Mouse (Mus musculus) gastrocnemius, postnatal 14 days (tissue): ENCODE measurements around the gene Cdk5rap3. TPM values are rescaled to one million over a fixed set of nuclear protein-coding genes. Genes with fewer than 3 reads are reported as not detected.

ENCODE experiments used
- DNase-seq: peaks from one replicate; pipeline ENCODE4 v3.0.0; 2021; ENCODE audit warnings: mixed read lengths
- intact Hi-C: fragments of 180-260 bp; cut with DNase I; formaldehyde crosslinking; loops from one replicate; pipeline ENCODE4 v1.15.1; 2025; ENCODE audit warnings: low total_unique reads
- total RNA-seq, 2 experiments: library from RNA; stranded (reverse); gene quantifications; 2 replicates each; pipeline ENCODE4 v1.2.3; 2021

Gene Cdk5rap3
- total RNA-seq, 2 experiments from 2014 or later, result 26.5 to 30.0 TPM

GRCm38 (mm10) chr11:96872441-96873379 is 43.6 kb downstream of the Cdk5rap3 start:
- intact Hi-C loops, result no loop called here
- DNase-seq, result peak; percentile 23

DNA sequence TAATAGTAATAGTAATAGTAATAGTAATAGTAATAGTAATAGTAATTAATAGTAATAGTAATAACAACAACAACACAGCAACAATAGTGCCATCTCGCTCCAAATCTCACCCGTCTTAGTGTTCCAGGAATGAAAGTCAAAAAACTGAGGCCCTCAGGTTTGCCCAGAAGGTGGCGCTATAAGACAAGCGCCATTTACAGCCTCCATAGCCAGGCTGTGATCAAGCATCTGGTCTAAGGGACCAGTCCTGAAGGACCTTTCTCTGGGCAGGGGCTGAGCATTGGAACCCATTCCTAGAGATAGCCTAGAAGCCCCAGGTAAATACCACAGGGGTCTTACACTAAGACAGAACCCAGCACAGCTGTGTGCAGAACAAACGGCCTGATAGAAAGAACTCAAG is 49.1 kb downstream of the Cdk5rap3 start:
- intact Hi-C loops, result no loop called here
- DNase-seq, result peak; percentile 64

- peak; percentile 70 for DNase-seq
- intact Hi-C loops, result loop anchor here (5.0 kb wide), 1 partner anchor 581 kb away; the partner anchor contains the start of gene Hoxb8
Measured at GRCm38 (mm10) chr11:96863206-96863995, 52.9 kb downstream of the Cdk5rap3 start.

- no peak for DNase-seq
- intact Hi-C loops, result loop anchor here (5.0 kb wide), 1 partner anchor 580 kb away; the partner anchor contains the start of gene Hoxb8
Measured at GRCm38 (mm10) chr11:96862534-96862933, 53.8 kb downstream of the Cdk5rap3 start.

DNA sequence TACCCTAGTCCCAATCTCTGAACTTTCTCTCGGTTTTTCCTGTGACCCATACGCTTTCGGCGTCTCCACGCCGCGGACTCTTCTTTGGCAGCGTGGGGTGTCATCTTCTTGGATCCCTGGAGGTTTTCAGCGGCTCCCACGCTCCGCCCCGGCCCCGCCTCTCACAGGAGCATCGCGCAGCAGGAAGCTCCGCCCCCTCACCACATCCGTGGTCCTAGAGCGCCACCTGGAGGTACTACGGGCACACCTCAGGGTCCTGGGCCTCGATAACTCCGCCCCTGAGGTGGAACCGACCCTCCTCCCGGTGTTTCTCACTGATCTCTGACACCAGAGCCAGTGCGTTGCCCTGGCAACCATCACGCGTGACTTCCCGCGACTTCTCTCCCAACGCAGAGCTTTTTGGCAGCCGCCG is 54.4 kb downstream of the Cdk5rap3 start:
- DNase-seq, result peak; percentile 94
- intact Hi-C loops, result loop anchor here (2.0 to 5.0 kb wide), 2 partner anchors 103 to 580 kb away; partner anchors contain the start of gene Hoxb8

DNA sequence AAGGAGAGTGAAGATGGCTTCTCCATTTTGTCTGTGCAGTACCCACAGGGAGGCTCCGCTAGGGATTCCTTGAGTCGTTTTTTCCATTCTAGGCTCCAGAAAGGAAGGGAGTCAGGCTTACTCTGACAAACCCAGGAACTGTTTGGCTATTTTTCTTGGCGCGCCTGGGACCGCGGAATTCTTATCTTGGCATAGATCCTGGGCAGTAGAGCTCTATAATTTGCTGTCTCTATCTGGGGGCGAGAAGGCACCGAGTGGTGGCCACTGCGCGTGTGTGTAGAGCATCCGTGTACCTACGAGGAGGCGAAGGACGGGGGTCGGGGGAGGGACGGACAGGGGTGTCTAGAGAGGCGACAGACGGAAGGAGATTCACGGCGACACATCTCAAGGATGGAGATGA is 54.9 kb downstream of the Cdk5rap3 start:
- intact Hi-C loops, result loop anchor here (2.0 to 5.0 kb wide), 2 partner anchors 103 to 579 kb away; partner anchors contain the start of gene Hoxb8
- DNase-seq, result peak; percentile 48

- intact Hi-C loops, result loop anchor here (2.0 to 5.0 kb wide), 2 partner anchors 102 to 578 kb away; partner anchors contain the start of gene Hoxb8
Measured at GRCm38 (mm10) chr11:96860564-96860963, 55.7 kb downstream of the Cdk5rap3 start.

DNA sequence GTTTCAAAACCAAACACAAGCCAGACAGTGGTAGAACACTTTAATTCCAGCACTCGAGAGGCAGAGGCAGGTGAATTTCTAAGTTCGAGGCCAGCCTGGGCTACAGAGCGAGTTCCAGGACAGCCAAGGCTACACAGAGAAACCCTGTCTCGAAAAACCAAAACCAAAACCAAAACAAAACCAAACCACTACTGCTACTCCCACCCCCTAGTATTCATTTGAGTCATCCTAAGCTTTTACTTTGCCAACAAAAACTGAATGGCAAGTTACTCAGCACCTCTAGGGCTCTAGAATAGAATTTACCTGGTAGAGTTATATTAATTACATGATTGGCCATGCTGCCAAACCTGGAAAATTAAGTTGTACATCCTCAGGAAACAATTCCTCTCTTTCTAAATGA is 56.7 kb downstream of the Cdk5rap3 start:
- intact Hi-C loops, result loop anchor here (2.0 to 5.0 kb wide), 3 partner anchors 77 to 577 kb away; partner anchors contain the start of gene Hoxb8
- no peak for DNase-seq

More at GRCm38 (mm10) chr11:96860564-96860963, 55.7 kb downstream of the Cdk5rap3 start:
- DNase-seq, result peak; percentile 93

DNA sequence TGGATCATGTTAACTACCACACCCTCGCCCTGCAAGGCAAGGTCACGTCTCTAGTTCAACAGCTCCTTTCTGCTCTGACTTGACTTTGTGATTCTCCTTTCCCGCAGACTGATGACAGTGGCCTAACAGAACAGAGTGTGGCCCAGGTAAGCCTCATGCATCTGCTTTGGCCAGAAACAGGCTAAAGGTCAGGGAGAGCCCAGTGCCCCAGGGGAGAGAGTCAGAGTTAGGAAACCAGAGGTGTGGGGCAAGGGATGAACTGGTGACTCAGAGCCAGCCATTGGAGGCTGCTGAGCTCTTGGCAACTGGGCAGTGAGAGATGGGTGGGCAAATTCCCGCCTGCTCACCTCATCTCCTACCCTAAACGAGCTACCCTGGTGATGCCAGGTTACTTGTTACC is 58.9 kb downstream of the Cdk5rap3 start:
- DNase-seq, result no peak

More for the DNA sequence above, 58.9 kb downstream of the Cdk5rap3 start:
- intact Hi-C loops, result loop anchor here (5.0 kb wide), 1 partner anchor 75 kb away; no protein-coding TSS in a partner anchor

Other genes with a start within 250 kb of the Cdk5rap3 start
- 10 to 100 TPM in 1 of 2 experiments, 1 to 10 TPM in 1; 7.7 to 11.0 TPM for gene Snx11, start 138.9 kb downstream of the Cdk5rap3 start, total RNA-seq
- gene Cbx1, start 127.4 kb downstream of the Cdk5rap3 start, total RNA-seq, result 10 to 100 TPM; 36.4 to 37.5 TPM
- 100 to 1,000 TPM; 241 to 268 TPM for gene Nfe2l1, start 86.5 kb downstream of the Cdk5rap3 start, total RNA-seq
- 10 to 100 TPM; 28.3 to 36.3 TPM for gene Copz2, start 66.6 kb downstream of the Cdk5rap3 start, total RNA-seq
- gene Prr15l, start 11.6 kb upstream of the Cdk5rap3 start, total RNA-seq, result not detected
- 1 to 10 TPM; 8.5 to 9.5 TPM for gene Pnpo, start 27.5 kb upstream of the Cdk5rap3 start, total RNA-seq
- 10 to 100 TPM; 13.1 to 13.6 TPM for gene Sp2, start 66.5 kb upstream of the Cdk5rap3 start, total RNA-seq
- under 1 TPM; 0.10 to 0.11 TPM for gene Sp6, start 96.9 kb upstream of the Cdk5rap3 start, total RNA-seq
- 10 to 100 TPM in 1 of 2 experiments, 1 to 10 TPM in 1; 8.9 to 10.4 TPM for gene Scrn2, start 113.4 kb upstream of the Cdk5rap3 start, total RNA-seq
- gene Lrrc46, start 124.9 kb upstream of the Cdk5rap3 start, total RNA-seq, result not detected
- 10 to 100 TPM; 39.8 to 44.0 TPM for gene Mrpl10, start 125.1 kb upstream of the Cdk5rap3 start, total RNA-seq
- 1 to 10 TPM; 2.7 to 3.3 TPM for gene Osbpl7, start 134.1 kb upstream of the Cdk5rap3 start, total RNA-seq
- gene Tbx21, start 198.8 kb upstream of the Cdk5rap3 start, total RNA-seq, result 1 to 10 TPM in 1 of 2 experiments, under 1 TPM in 1; 0.97 to 1.4 TPM
- gene Tbkbp1, start 235.0 kb upstream of the Cdk5rap3 start, total RNA-seq, result 1 to 10 TPM; 5.2 to 6.5 TPM